Mouse (Mus musculus) olfactory bulb, adult 2 months (tissue): Measurements from ENCODE around the gene Gstm5.

Experiments
- CTCF ChIP-seq: fragments of 200-500 bp; IDR thresholded peaks from 2 replicates; pipeline ENCODE4 v1.5.1; 2012; ENCODE audit warnings: low read depth, mild to moderate bottlenecking, low read length, moderate library complexity; ENCODE audit not compliant: insufficient read depth
- POLR2A ChIP-seq: fragments of 200-500 bp; IDR thresholded peaks from 2 replicates; pipeline ENCODE4 v1.6.1; 2012; ENCODE audit warnings: mild to moderate bottlenecking, low read depth, low read length, moderate library complexity; ENCODE audit not compliant: insufficient read depth

DNA sequence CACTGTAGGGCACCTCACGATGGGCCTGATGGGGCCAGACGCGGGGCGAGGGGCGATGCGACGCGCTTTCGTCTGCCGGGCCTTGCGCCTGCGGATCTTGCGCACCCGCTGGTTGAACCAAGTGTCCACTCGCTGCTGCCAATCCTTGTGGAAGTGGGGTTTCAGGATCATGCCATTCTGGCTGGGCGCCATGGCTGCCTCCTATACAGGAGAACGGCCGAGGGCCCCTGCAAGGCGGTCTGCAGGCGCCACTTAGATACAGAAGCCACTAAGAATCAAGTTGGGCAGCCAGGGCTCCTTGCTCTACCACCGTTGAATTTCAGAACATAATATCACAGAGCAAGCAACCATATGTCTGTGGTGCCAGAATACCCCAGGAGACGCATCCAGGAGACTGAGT lies 27.2 kb upstream of the Gstm5 start:
- TF ChIP-seq POLR2A (no peak), CTCF (no peak)
